Mouse (Mus musculus) liver, embryonic 11.5 days (tissue): ENCODE measurements around the gene Nupl1. TPM values are rescaled to one million over a fixed set of nuclear protein-coding genes. Genes with fewer than 3 reads are reported as not detected.

Experiments used
- ATAC-seq: fragments of 200-750 bp; cut with Nextera tagmentation; replicated peaks from 2 replicates; pipeline ENCODE4 v1.8.0; 2017; ENCODE audit warnings: moderate number of reproducible peaks, mild to moderate bottlenecking, moderate TSS enrichment, moderate library complexity; ENCODE audit not compliant: low FRiP score
- DNase-seq: peaks from one replicate; pipeline ENCODE4 v3.0.0-alpha.2; 2017; ENCODE audit warnings: low spot score
- H3K27ac ChIP-seq: fragments of 300-500 bp; sonication (generic); 2 replicates; pipeline ENCODE4 v1.5.1; 2014; ENCODE audit warnings: mild to moderate bottlenecking, low read depth, low read length, control low read depth
- H3K27me3 ChIP-seq: fragments of 300-500 bp; sonication (generic); replicated peaks from 2 replicates; pipeline ENCODE4 v1.6.1; 2014; ENCODE audit warnings: low read length, mixed read lengths; ENCODE audit not compliant: control insufficient read depth, insufficient read depth
- H3K36me3 ChIP-seq: fragments of 300-500 bp; sonication (generic); 2 replicates; pipeline ENCODE4 v1.6.1; 2014; ENCODE audit warnings: mild to moderate bottlenecking, low read length, moderate library complexity, mixed read lengths; ENCODE audit not compliant: control insufficient read depth, insufficient read depth
- H3K4me1 ChIP-seq: fragments of 300-500 bp; sonication (generic); replicated peaks from 2 replicates; pipeline ENCODE4 v1.6.1; 2014; ENCODE audit warnings: low read length, mixed read lengths; ENCODE audit not compliant: control insufficient read depth, insufficient read depth
- H3K4me2 ChIP-seq: fragments of 300-500 bp; sonication (generic); 2 replicates; pipeline ENCODE4 v1.6.1; 2014; ENCODE audit warnings: mild to moderate bottlenecking, control low read depth, moderate library complexity
- H3K4me3 ChIP-seq: fragments of 300-500 bp; sonication (generic); 2 replicates; pipeline ENCODE4 v1.5.1; 2014; ENCODE audit warnings: low read depth, low read length, control low read depth
- H3K9ac ChIP-seq: fragments of 300-500 bp; sonication (generic); 2 replicates; pipeline ENCODE4 v1.6.1; 2014; ENCODE audit warnings: low read depth, low read length, control low read depth
- H3K9me3 ChIP-seq: fragments of 300-500 bp; sonication (generic); 2 replicates; pipeline ENCODE4 v1.6.1; 2016; ENCODE audit warnings: low read length, inconsistent platforms, mixed read lengths; ENCODE audit not compliant: control insufficient read depth
- WGBS: fragments of 180-500 bp; shearing (Covaris S2); extraction: QIAGEN DNeasy Blood & Tissue Kit; methylation state at CpG from one replicate; pipeline ENCODE4 v1.1.7; 2014; 5-methylcytosine and 5-hydroxymethylcytosine counted together
- polyA plus RNA-seq: library from polyadenylated mRNA; unstranded; fragments of >200 nt; fragmentation: Nextera tagmentation; extraction: Ambion mirVana; gene quantifications from 2 replicates; pipeline ENCODE4 v1.2.1, GENCODE M21; 2014

Nupl1 gene
- not detected in 2 replicates for polyA plus RNA-seq

- Histone ChIP-seq H3K27me3 (no peaks in the 10 kb centered on the region), H3K4me1 (peaks cover 10% of the 10 kb centered on the region), H3K9me3 (no peaks in the 10 kb centered on the region), H3K27ac (peak within 1 kb of the TSS; percentile 90), H3K4me2 (peak within 1 kb of the TSS; percentile 87), H3K9ac (peak within 1 kb of the TSS; percentile 94), H3K36me3 (no peaks in the 10 kb centered on the region), H3K4me3 (peak within 1 kb of the TSS; percentile 93)
- DNase-seq, result peak; percentile 95
- peak; percentile 99 for ATAC-seq
- WGBS, result under 1% methylated on average over 62 of the region's 62 CpGs
Measured at GRCm38 (mm10) chr14:60251281-60252003, at the start of gene Nupl1, which contains the start of gene Gm49336. Gene Nupl1, minus strand, starts transcription at chr14:60251431. Gene Gm49336, minus strand, starts transcription at chr14:60251507.

- Histone ChIP-seq H3K4me3 (no peak overlapping the region), H3K36me3 (peaks cover 9% of the 10 kb centered on the region; the same call in 1 of the 2 replicates), H3K9me3 (no peaks in the 10 kb centered on the region), H3K9ac (no peak overlapping the region), H3K27me3 (no peaks in the 10 kb centered on the region), H3K4me2 (no peak overlapping the region), H3K4me1 (no peaks in the 10 kb centered on the region), H3K27ac (no peak overlapping the region; the same call in 1 of the 2 replicates)
- ATAC-seq (no peak), DNase-seq (no peak)
- WGBS, result 91% methylated on average over 6 of the region's 6 CpGs
Measured at GRCm38 (mm10) chr14:60301024-60301423, 49.8 kb upstream of the Nupl1 start.

GRCm38 (mm10) chr14:60300224-60300991 lies 49.2 kb upstream of the Nupl1 start:
- Histone ChIP-seq H3K4me3 (no peak overlapping the region), H3K27ac (no peak overlapping the region), H3K4me2 (no peak overlapping the region), H3K9me3 (no peaks in the 10 kb centered on the region), H3K4me1 (no peaks in the 10 kb centered on the region), H3K9ac (no peak overlapping the region), H3K36me3 (peaks cover 9% of the 10 kb centered on the region; the same call in 1 of the 2 replicates), H3K27me3 (no peaks in the 10 kb centered on the region)
- WGBS, result 83% methylated on average over 14 of the region's 14 CpGs
- ATAC-seq (no peak), DNase-seq (no peak)

GRCm38 (mm10) chr14:60295531-60295930 lies 44.3 kb upstream of the Nupl1 start:
- WGBS, result 91% methylated on average over 1 of the region's 1 CpGs
- Histone ChIP-seq H3K27ac (no peak overlapping the region), H3K4me2 (no peak overlapping the region), H3K36me3 (peaks cover 6% of the 10 kb centered on the region; the same call in 1 of the 2 replicates), H3K27me3 (no peaks in the 10 kb centered on the region), H3K4me3 (no peak overlapping the region), H3K9ac (no peak overlapping the region), H3K9me3 (no peaks in the 10 kb centered on the region), H3K4me1 (no peaks in the 10 kb centered on the region)
- ATAC-seq (no peak), DNase-seq (no peak)

GRCm38 (mm10) chr14:60290363-60290762 lies 39.1 kb upstream of the Nupl1 start:
- no peak for ATAC-seq
- 62% methylated on average over 4 of the region's 4 CpGs for WGBS

GRCm38 (mm10) chr14:60286194-60286863 lies 35.1 kb upstream of the Nupl1 start:
- no peak for ATAC-seq

More at GRCm38 (mm10) chr14:60290363-60290762, 39.1 kb upstream of the Nupl1 start:
- no peak overlapping the region for H3K27ac ChIP-seq
- peaks cover under 1% of the 10 kb centered on the region; the same call in 1 of the 2 replicates for H3K36me3 ChIP-seq
- no peak for DNase-seq
- H3K9me3 ChIP-seq, result no peaks in the 10 kb centered on the region
- H3K4me1 ChIP-seq, result no peaks in the 10 kb centered on the region
- no peak overlapping the region for H3K4me2 ChIP-seq
- H3K4me3 ChIP-seq, result no peak overlapping the region
- H3K9ac ChIP-seq, result no peak overlapping the region
- no peaks in the 10 kb centered on the region for H3K27me3 ChIP-seq

GRCm38 (mm10) chr14:60275301-60276276 lies 24.4 kb upstream of the Nupl1 start:
- Histone ChIP-seq H3K4me2 (no peak overlapping the region), H3K27me3 (no peaks in the 10 kb centered on the region), H3K36me3 (no peaks in the 10 kb centered on the region), H3K9me3 (no peaks in the 10 kb centered on the region), H3K9ac (no peak overlapping the region), H3K27ac (no peak overlapping the region), H3K4me1 (no peaks in the 10 kb centered on the region), H3K4me3 (no peak overlapping the region)
- no peak for DNase-seq
- ATAC-seq, result no peak
- WGBS, result 90% methylated on average over 7 of the region's 7 CpGs

More at GRCm38 (mm10) chr14:60286194-60286863, 35.1 kb upstream of the Nupl1 start:
- Histone ChIP-seq H3K9me3 (no peaks in the 10 kb centered on the region), H3K4me3 (no peak overlapping the region), H3K27me3 (no peaks in the 10 kb centered on the region), H3K27ac (no peak overlapping the region), H3K36me3 (peaks cover 6% of the 10 kb centered on the region), H3K9ac (no peak overlapping the region), H3K4me2 (no peak overlapping the region), H3K4me1 (no peaks in the 10 kb centered on the region)
- DNase-seq, result no peak
- 88% methylated on average over 7 of the region's 7 CpGs for WGBS
